Mouse (Mus musculus) limb, embryonic 12.5 days (tissue): ENCODE data around the gene Mtr. TPM values are rescaled to one million over a fixed set of nuclear protein-coding genes. Genes with fewer than 3 reads are reported as not detected.
"Not testable (repeated sequence)": the region's sequence is repeated elsewhere in the genome, so short reads cannot be mapped to it uniquely, and the experiment has no call there.

Experiments
- ATAC-seq: fragments of 200-750 bp; cut with Nextera tagmentation; 2 replicates; pipeline ENCODE4 v1.8.0; 2017; ENCODE audit warnings: low read depth, moderate TSS enrichment; ENCODE audit not compliant: insufficient number of reproducible peaks, insufficient read depth, low FRiP score, low TSS enrichment
- H3K27ac ChIP-seq: fragments of 300-500 bp; sonication (generic); 2 replicates; pipeline ENCODE4 v1.5.1; 2016; ENCODE audit warnings: mild to moderate bottlenecking, moderate library complexity
- H3K27me3 ChIP-seq: fragments of 300-500 bp; sonication (generic); 2 replicates; pipeline ENCODE4 v1.6.1; 2016; ENCODE audit warnings: mild to moderate bottlenecking, moderate library complexity
- H3K36me3 ChIP-seq: fragments of 300-500 bp; sonication (generic); 2 replicates; pipeline ENCODE4 v1.6.1; 2016; ENCODE audit warnings: mild to moderate bottlenecking, moderate library complexity
- H3K4me1 ChIP-seq: fragments of 300-500 bp; sonication (generic); replicated peaks from 2 replicates; pipeline ENCODE4 v1.6.1; 2016
- H3K4me2 ChIP-seq: fragments of 300-500 bp; sonication (generic); 2 replicates; pipeline ENCODE4 v1.6.1; 2016; ENCODE audit warnings: mild to moderate bottlenecking, moderate library complexity
- H3K4me3 ChIP-seq: fragments of 300-500 bp; sonication (generic); replicated peaks from 2 replicates; pipeline ENCODE4 v1.5.1; 2016; ENCODE audit warnings: mild to moderate bottlenecking
- H3K9ac ChIP-seq: fragments of 300-500 bp; sonication (generic); replicated peaks from 2 replicates; pipeline ENCODE4 v1.6.1; 2016; ENCODE audit warnings: mild to moderate bottlenecking, moderate library complexity
- H3K9me3 ChIP-seq: fragments of 300-500 bp; sonication (generic); 2 replicates; pipeline ENCODE4 v1.6.1; 2016; ENCODE audit warnings: mild to moderate bottlenecking, moderate library complexity
- WGBS: fragments of 180-500 bp; shearing (Covaris S2); methylation state at CpG from one replicate; pipeline ENCODE4 v1.1.7; 2016; 5-methylcytosine and 5-hydroxymethylcytosine counted together
- polyA plus RNA-seq: library from polyadenylated mRNA; unstranded; fragments of >200 nt; fragmentation: Nextera tagmentation; extraction: Ambion mirVana; gene quantifications from 2 replicates; pipeline ENCODE4 v1.2.1, GENCODE M21; 2016

Mtr gene
- polyA plus RNA-seq, 1 experiment from 2014 or later = 24.5 TPM

DNA sequence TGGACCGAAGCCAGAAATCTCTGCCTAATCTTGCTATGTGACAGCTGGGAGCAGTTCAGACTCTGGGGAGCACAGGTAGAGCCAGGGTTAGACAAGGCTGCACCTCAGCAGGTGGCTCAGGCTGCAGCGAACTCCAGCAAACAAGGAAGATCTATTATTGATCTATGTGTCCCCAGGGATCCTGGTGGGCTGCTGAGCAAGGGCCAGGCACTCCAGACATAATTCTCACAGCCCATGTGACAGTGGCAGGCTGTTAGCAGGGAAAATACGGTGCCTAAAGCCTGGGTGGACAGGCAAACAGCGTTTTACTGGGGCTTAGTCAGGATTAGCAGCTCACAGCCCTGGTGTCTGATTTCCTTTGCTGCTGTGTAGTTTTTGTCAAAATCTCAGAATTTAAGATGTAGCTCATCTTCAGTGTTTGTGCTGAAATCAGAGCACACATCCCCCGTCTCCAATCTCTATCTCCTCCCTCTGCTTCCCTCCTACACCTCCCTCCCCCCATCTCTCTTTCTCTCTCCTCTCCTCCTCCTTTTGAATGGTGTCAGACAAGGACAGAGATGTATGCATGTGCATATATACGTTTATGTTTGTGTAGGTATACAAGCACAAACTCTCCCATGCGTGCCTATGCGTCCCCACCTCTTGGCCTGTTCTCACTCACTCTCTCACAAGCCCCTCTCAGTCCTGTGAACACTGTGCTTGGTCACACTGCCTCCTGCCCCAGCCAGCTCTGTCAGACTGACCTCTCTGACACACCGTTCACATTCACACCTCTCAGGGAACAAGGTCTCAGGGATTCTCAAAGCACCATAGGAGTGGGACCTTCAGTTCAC, 98.4 kb downstream of the Mtr start:
- Histone ChIP-seq H3K9ac (no peak overlapping the region), H3K9me3 (no peaks in the 10 kb centered on the region), H3K4me3 (no peak overlapping the region), H3K4me2 (no peak overlapping the region), H3K4me1 (peaks cover 6% of the 10 kb centered on the region; the same call in 1 of the 2 replicates), H3K27ac (no peak overlapping the region), H3K36me3 (no peaks in the 10 kb centered on the region), H3K27me3 (no peaks in the 10 kb centered on the region)
- 47% methylated on average over 9 of the region's 9 CpGs for WGBS
- ATAC-seq = no peak; the same call in 1 of the 2 replicates

DNA sequence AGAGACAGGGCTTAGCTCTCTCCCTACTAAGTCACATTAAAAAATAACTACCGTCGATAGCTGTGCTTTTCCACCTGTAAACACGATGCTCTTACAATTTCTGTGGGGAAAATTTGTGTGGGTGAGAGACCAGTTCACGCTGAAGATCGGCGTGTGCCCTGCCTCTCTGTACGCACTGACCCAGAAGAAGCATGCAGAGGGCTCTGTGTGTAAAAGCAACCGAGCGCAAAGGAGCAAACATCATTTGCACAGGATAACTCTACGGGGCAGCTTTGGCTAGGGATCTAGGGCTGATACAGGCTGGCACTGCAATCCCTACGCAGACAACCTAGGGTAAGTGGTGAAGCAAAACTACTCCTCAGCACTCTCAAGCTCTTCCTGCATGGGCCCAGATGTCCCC, 104.0 kb downstream of the Mtr start:
- no peaks in the 10 kb centered on the region for H3K9me3 ChIP-seq
- H3K36me3 ChIP-seq = no peaks in the 10 kb centered on the region
- H3K4me2 ChIP-seq = no peak overlapping the region
- no peak overlapping the region for H3K4me3 ChIP-seq
- H3K27me3 ChIP-seq = no peaks in the 10 kb centered on the region
- ATAC-seq = no peak
- H3K27ac ChIP-seq = no peak overlapping the region
- 85% methylated on average over 11 of the region's 11 CpGs for WGBS
- H3K9ac ChIP-seq = no peak overlapping the region
- H3K4me1 ChIP-seq = 0 out of 2 replicates have a peak, but pooled peaks cover under 1% of the 10 kb centered on the region

DNA sequence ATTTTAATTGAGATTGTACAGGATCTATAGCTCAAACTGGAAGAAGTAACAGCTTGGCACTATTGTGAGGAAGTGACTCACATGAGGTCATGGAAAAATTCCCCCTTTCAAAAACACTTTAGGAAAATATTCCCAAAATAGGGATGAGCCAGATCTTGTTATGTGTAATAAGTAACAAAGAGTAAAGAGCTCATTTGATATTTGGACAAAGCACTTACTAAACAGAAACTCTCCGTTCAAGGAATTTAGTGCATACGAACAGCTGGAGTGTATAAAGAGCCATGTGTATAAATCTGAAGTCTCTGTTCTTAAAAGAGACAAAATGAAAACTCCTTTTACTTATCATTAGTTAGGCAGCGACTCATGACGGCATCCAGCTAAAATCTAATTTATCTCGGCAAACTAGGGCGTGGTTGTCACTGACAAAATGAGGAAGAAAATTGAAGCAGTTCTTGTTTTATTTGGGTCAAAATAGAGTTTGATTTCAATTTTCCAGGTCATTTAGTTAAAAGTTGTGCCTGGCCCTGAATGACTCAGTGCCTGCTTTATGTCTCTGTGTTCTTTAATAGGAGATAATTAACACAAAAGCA, 110.9 kb downstream of the Mtr start:
- H3K4me2 ChIP-seq = no peak overlapping the region
- no peak for ATAC-seq
- H3K36me3 ChIP-seq = no peaks in the 10 kb centered on the region
- no peak overlapping the region for H3K27ac ChIP-seq
- H3K9me3 ChIP-seq = no peaks in the 10 kb centered on the region
- no peak overlapping the region for H3K9ac ChIP-seq
- 86% methylated on average over 6 of the region's 6 CpGs for WGBS
- H3K4me1 ChIP-seq = no peaks in the 10 kb centered on the region
- H3K27me3 ChIP-seq = no peaks in the 10 kb centered on the region
- H3K4me3 ChIP-seq = no peak overlapping the region

DNA sequence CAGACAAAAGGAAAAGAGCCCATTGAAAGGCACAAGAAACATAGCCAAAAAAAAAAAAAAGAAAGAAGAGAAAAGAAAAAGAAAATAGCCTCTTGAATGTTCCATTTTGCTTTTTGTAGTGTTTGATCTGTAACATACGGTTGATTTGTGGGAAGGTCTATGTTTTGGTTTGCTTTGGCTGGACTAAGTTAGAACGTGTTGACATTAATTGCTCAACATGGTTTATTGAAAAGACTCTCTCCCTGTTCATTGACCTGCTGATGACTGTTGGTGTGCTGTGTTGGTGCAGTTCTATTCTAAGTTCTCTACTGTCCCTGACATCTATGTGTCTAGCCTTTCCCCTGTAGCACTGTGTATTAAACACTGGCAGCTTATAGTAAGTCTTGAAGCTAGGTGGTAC, 111.5 kb downstream of the Mtr start:
- Histone ChIP-seq H3K27ac (no peak overlapping the region), H3K27me3 (no peaks in the 10 kb centered on the region), H3K9me3 (no peaks in the 10 kb centered on the region), H3K4me2 (no peak overlapping the region), H3K9ac (no peak overlapping the region), H3K4me1 (no peaks in the 10 kb centered on the region), H3K36me3 (no peaks in the 10 kb centered on the region), H3K4me3 (no peak overlapping the region)
- WGBS = 85% methylated on average over 2 of the region's 2 CpGs
- no peak for ATAC-seq

DNA sequence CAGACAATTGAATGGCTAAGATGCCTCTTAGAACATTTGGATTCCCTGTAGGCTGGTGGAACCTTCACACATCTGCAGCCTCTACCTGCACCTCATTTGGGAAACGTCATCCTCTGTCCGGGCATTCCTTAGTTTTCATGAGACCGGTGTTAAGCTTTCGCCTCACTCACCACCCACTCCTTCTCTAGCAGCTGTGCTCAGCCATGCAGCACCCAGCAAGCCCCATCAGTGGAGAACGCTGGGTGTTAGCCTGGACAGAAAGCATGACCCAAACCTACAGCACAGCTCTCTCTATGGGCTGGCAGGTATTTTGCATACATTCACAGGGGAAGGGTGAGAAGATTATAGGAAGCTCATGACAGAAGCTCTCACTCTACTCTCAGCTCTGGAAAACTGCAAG, 114.6 kb downstream of the Mtr start:
- Histone ChIP-seq H3K36me3 (no peaks in the 10 kb centered on the region), H3K9ac (no peak overlapping the region), H3K4me3 (no peak overlapping the region), H3K27me3 (no peaks in the 10 kb centered on the region), H3K9me3 (no peaks in the 10 kb centered on the region), H3K4me1 (no peaks in the 10 kb centered on the region), H3K4me2 (no peak overlapping the region), H3K27ac (no peak overlapping the region)
- WGBS = 85% methylated on average over 5 of the region's 5 CpGs
- ATAC-seq = no peak

DNA sequence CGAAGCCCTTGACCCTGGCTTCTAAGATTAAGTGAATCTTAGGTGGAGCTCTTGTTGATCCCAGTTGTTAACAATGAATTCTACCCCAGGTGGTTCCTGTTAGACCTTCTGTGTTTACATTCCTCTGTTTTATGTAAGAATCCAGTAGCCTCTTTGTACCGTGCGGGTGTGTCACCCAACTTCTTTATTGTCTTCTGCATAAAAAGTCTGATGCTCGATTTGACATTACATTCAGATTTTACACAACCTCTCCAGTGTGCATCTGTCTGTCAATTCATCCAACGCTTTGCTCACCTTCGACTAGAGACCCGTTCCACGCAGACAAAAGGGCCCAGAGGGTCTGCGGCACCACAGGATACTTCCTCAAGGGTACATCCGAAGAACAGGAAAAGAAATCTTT, 121.5 kb downstream of the Mtr start:
- 91% methylated on average over 10 of the region's 10 CpGs for WGBS
- not testable (repeated sequence) for H3K27me3 ChIP-seq, H3K4me2 ChIP-seq, H3K27ac ChIP-seq, H3K4me3 ChIP-seq, H3K36me3 ChIP-seq, ATAC-seq, H3K9ac ChIP-seq, H3K4me1 ChIP-seq, H3K9me3 ChIP-seq

DNA sequence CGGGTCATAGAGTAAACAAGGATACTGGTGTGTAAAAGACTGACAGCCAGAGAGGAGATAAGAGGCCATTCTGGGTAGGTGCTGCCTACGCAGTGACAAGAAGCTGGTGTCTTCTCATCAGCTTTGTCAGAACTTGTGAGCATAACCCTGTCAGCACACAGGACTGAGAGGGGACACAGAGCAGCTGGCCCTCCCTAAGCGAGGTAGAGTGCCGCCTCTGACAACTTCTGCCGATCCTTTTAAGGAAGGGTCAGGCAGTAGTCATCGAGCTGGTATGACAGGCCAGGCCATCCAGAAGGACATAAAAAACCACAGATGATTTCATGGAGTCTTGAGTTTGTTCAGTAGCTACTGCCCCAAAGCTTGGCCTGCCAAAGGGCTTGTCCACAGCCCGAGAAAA, 124.4 kb downstream of the Mtr start:
- H3K4me1 ChIP-seq = no peaks in the 10 kb centered on the region
- no peak overlapping the region for H3K4me3 ChIP-seq
- ATAC-seq = no peak
- H3K27ac ChIP-seq = no peak overlapping the region
- H3K36me3 ChIP-seq = no peaks in the 10 kb centered on the region
- 65% methylated on average over 7 of the region's 7 CpGs for WGBS
- no peak overlapping the region for H3K4me2 ChIP-seq
- no peaks in the 10 kb centered on the region for H3K9me3 ChIP-seq
- no peak overlapping the region for H3K9ac ChIP-seq
- no peaks in the 10 kb centered on the region for H3K27me3 ChIP-seq

Other genes starting within 250 kb of the Mtr start
- gene Ryr2, start 151.2 kb downstream of the Mtr start, polyA plus RNA-seq = 0.28 and 0.35 TPM in 2 replicates
- gene Actn2, start 82.6 kb upstream of the Mtr start, polyA plus RNA-seq = 66.9 and 73.9 TPM in 2 replicates
- gene Heatr1, start 136.9 kb upstream of the Mtr start, polyA plus RNA-seq = 28.0 and 29.5 TPM in 2 replicates
- gene Lgals8, start 206.8 kb upstream of the Mtr start, polyA plus RNA-seq = 13.0 TPM in 2 replicates